Mouse (Mus musculus) olfactory bulb, adult 2 months (tissue): ENCODE data around the gene Cwh43.

Experiments
- CTCF ChIP-seq: fragments of 200-500 bp; IDR thresholded peaks from 2 replicates; pipeline ENCODE4 v1.5.1; 2012; ENCODE audit warnings: low read depth, mild to moderate bottlenecking, low read length, moderate library complexity; ENCODE audit not compliant: insufficient read depth
- POLR2A ChIP-seq: fragments of 200-500 bp; IDR thresholded peaks from 2 replicates; pipeline ENCODE4 v1.6.1; 2012; ENCODE audit warnings: mild to moderate bottlenecking, low read depth, low read length, moderate library complexity; ENCODE audit not compliant: insufficient read depth

DNA sequence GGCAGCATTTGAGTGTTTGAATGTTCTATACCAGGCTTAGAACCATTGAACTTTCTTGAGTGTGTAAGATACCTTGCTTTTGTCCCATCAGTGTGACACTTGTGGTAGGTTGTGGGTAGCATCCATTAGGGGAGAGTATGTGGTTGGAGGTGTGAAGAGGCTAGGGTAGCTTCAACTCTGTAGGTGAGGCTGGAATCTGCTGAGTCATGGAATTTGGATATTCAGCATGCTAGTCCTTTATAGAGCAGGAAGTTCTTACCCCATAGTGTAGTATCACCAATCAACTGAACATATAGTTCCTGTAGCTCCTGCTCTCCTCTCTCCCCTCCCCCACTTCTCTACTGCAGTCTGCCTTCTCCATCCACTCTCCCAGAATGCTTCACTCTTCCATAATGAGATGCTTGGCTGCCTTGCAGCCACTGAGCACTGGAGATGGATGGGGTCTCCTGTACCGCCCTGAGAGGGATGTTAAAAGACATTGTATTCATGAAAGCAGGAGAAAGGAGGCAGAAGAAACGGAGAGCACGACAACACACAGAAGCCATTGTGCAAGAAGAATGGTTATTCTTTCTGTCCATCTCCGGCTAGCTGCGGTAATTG lies 78.2 kb downstream of the Cwh43 start:
- TF ChIP-seq CTCF (no peak), POLR2A (no peak)
